Mouse (Mus musculus): ENCODE results near the gene Mydgf. TPM values are rescaled to one million over a fixed set of nuclear protein-coding genes. Genes with fewer than 3 reads are reported as not detected.

Gene Mydgf
- total RNA-seq, 2 experiments from 2014 or later: 7.9 to 14.9 TPM

Other genes starting within 250 kb of the Mydgf start
- gene Zfp119b, start 234.4 kb downstream of the Mydgf start, total RNA-seq (2015; ENCODE audit: low replicate concordance): 2.9 TPM in 1 of 2 replicates, not detected in the other
- 2.6 and 5.0 TPM in 2 replicates for gene Zfp119b, start 234.4 kb downstream of the Mydgf start, total RNA-seq (2017; ENCODE audit: low replicate concordance)
- 6.1 and 9.4 TPM in 2 replicates for gene Ebi3, start 231.3 kb downstream of the Mydgf start, total RNA-seq (2015; ENCODE audit: low replicate concordance)
- gene Ebi3, start 231.3 kb downstream of the Mydgf start, total RNA-seq (2017; ENCODE audit: low replicate concordance): 4.9 and 5.4 TPM in 2 replicates
- 1.0 and 14.0 TPM in 2 replicates for gene Yju2, start 224.8 kb downstream of the Mydgf start, total RNA-seq (2015; ENCODE audit: low replicate concordance)
- gene Yju2, start 224.8 kb downstream of the Mydgf start, total RNA-seq (2017; ENCODE audit: low replicate concordance): 5.7 and 10.5 TPM in 2 replicates
- not detected in 2 replicates for gene Shd, start 213.5 kb downstream of the Mydgf start, total RNA-seq (2015; ENCODE audit: low replicate concordance)
- gene Shd, start 213.5 kb downstream of the Mydgf start, total RNA-seq (2017; ENCODE audit: low replicate concordance): not detected in 2 replicates
- not detected in 2 replicates for gene Fsd1, start 197.4 kb downstream of the Mydgf start, total RNA-seq (2015; ENCODE audit: low replicate concordance)
- gene Fsd1, start 197.4 kb downstream of the Mydgf start, total RNA-seq (2017; ENCODE audit: low replicate concordance): not detected in 2 replicates
- gene Stap2, start 178.3 kb downstream of the Mydgf start, total RNA-seq (2015; ENCODE audit: low replicate concordance): not detected in 2 replicates
- gene Stap2, start 178.3 kb downstream of the Mydgf start, total RNA-seq (2017; ENCODE audit: low replicate concordance): 1.3 TPM in 1 of 2 replicates, not detected in the other
- gene Mpnd, start 178.2 kb downstream of the Mydgf start, total RNA-seq (2015; ENCODE audit: low replicate concordance): 3.3 and 5.4 TPM in 2 replicates
- 6.1 and 7.8 TPM in 2 replicates for gene Mpnd, start 178.2 kb downstream of the Mydgf start, total RNA-seq (2017; ENCODE audit: low replicate concordance)
- 7.5 and 10.9 TPM in 2 replicates for gene Sh3gl1, start 147.3 kb downstream of the Mydgf start, total RNA-seq (2015; ENCODE audit: low replicate concordance)
- 10.0 and 11.4 TPM in 2 replicates for gene Sh3gl1, start 147.3 kb downstream of the Mydgf start, total RNA-seq (2017; ENCODE audit: low replicate concordance)
- gene Chaf1a, start 143.5 kb downstream of the Mydgf start, total RNA-seq (2015; ENCODE audit: low replicate concordance): 6.1 and 16.3 TPM in 2 replicates
- 18.5 and 25.2 TPM in 2 replicates for gene Chaf1a, start 143.5 kb downstream of the Mydgf start, total RNA-seq (2017; ENCODE audit: low replicate concordance)
- 3.1 and 3.6 TPM in 2 replicates for gene Ubxn6, start 108.9 kb downstream of the Mydgf start, total RNA-seq (2015; ENCODE audit: low replicate concordance)
- gene Ubxn6, start 108.9 kb downstream of the Mydgf start, total RNA-seq (2017; ENCODE audit: low replicate concordance): 5.3 and 15.2 TPM in 2 replicates
- 20.0 and 61.4 TPM in 2 replicates for gene Hdgfl2, start 104.3 kb downstream of the Mydgf start, total RNA-seq (2015; ENCODE audit: low replicate concordance)
- gene Hdgfl2, start 104.3 kb downstream of the Mydgf start, total RNA-seq (2017; ENCODE audit: low replicate concordance): 46.6 and 75.3 TPM in 2 replicates
- gene Plin4, start 74.1 kb downstream of the Mydgf start, total RNA-seq (2015; ENCODE audit: low replicate concordance): not detected in 2 replicates
- gene Plin4, start 74.1 kb downstream of the Mydgf start, total RNA-seq (2017; ENCODE audit: low replicate concordance): not detected in 2 replicates
- gene Plin5, start 66.3 kb downstream of the Mydgf start, total RNA-seq (2015; ENCODE audit: low replicate concordance): 0.58 TPM in 1 of 2 replicates, not detected in the other
- gene Plin5, start 66.3 kb downstream of the Mydgf start, total RNA-seq (2017; ENCODE audit: low replicate concordance): 0.60 and 0.98 TPM in 2 replicates
- 6.7 and 9.4 TPM in 2 replicates for gene Lrg1, start 61.9 kb downstream of the Mydgf start, total RNA-seq (2015; ENCODE audit: low replicate concordance)
- gene Lrg1, start 61.9 kb downstream of the Mydgf start, total RNA-seq (2017; ENCODE audit: low replicate concordance): 4.5 and 11.8 TPM in 2 replicates
- 0.19 TPM in 1 of 2 replicates, not detected in the other for gene Sema6b, start 43.6 kb downstream of the Mydgf start, total RNA-seq (2015; ENCODE audit: low replicate concordance)
- gene Sema6b, start 43.6 kb downstream of the Mydgf start, total RNA-seq (2017; ENCODE audit: low replicate concordance): 0.56 and 1.4 TPM in 2 replicates
- 0.38 and 0.84 TPM in 2 replicates for gene Tnfaip8l1, start 21.4 kb downstream of the Mydgf start, total RNA-seq (2015; ENCODE audit: low replicate concordance)
- 0.28 TPM in 1 of 2 replicates, not detected in the other for gene Tnfaip8l1, start 21.4 kb downstream of the Mydgf start, total RNA-seq (2017; ENCODE audit: low replicate concordance)
- gene Dpp9, start 35.0 kb upstream of the Mydgf start, total RNA-seq (2015; ENCODE audit: low replicate concordance): 9.8 and 11.5 TPM in 2 replicates
- gene Dpp9, start 35.0 kb upstream of the Mydgf start, total RNA-seq (2017; ENCODE audit: low replicate concordance): 5.2 TPM in 2 replicates
- gene Fem1a, start 72.9 kb upstream of the Mydgf start, total RNA-seq (2015; ENCODE audit: low replicate concordance): 2.7 TPM in 2 replicates
- gene Fem1a, start 72.9 kb upstream of the Mydgf start, total RNA-seq (2017; ENCODE audit: low replicate concordance): 4.9 and 5.3 TPM in 2 replicates
- gene Ticam1, start 92.9 kb upstream of the Mydgf start, total RNA-seq (2015; ENCODE audit: low replicate concordance): 2.5 and 5.0 TPM in 2 replicates
- 1.3 and 2.8 TPM in 2 replicates for gene Ticam1, start 92.9 kb upstream of the Mydgf start, total RNA-seq (2017; ENCODE audit: low replicate concordance)
- gene Plin3, start 109.0 kb upstream of the Mydgf start, total RNA-seq (2015; ENCODE audit: low replicate concordance): 3.1 and 4.0 TPM in 2 replicates
- 5.4 and 5.9 TPM in 2 replicates for gene Plin3, start 109.0 kb upstream of the Mydgf start, total RNA-seq (2017; ENCODE audit: low replicate concordance)
- gene Arrdc5, start 116.4 kb upstream of the Mydgf start, total RNA-seq (2015; ENCODE audit: low replicate concordance): not detected in 2 replicates
- not detected in 2 replicates for gene Arrdc5, start 116.4 kb upstream of the Mydgf start, total RNA-seq (2017; ENCODE audit: low replicate concordance)
- gene Uhrf1, start 119.4 kb upstream of the Mydgf start, total RNA-seq (2015; ENCODE audit: low replicate concordance): 34.4 and 53.7 TPM in 2 replicates
- gene Uhrf1, start 119.4 kb upstream of the Mydgf start, total RNA-seq (2017; ENCODE audit: low replicate concordance): 66.2 and 103 TPM in 2 replicates
- 1.7 and 5.0 TPM in 2 replicates for gene Kdm4b, start 142.1 kb upstream of the Mydgf start, total RNA-seq (2015; ENCODE audit: low replicate concordance)
- gene Kdm4b, start 142.1 kb upstream of the Mydgf start, total RNA-seq (2017; ENCODE audit: low replicate concordance): 2.9 and 3.5 TPM in 2 replicates

Data from erythroblast, adult 5-6 weeks (primary cell).